Mouse (Mus musculus) lung, postnatal 14 days (tissue): ENCODE measurements around the gene Sptbn1.

Source experiments
- DNase-seq: peaks from one replicate; pipeline ENCODE4 v3.0.0; 2021

Gene Sptbn1

GRCm38 (mm10) chr11:30165861-30166550 is 102.0 kb downstream of the Sptbn1 start:
- peak; percentile 36 for DNase-seq

GRCm38 (mm10) chr11:30164515-30165214 is 103.3 kb downstream of the Sptbn1 start:
- no peak for DNase-seq

GRCm38 (mm10) chr11:30163870-30164269 is 104.1 kb downstream of the Sptbn1 start:
- no peak for DNase-seq

- DNase-seq = no peak
Observed at GRCm38 (mm10) chr11:30163081-30163480, 104.9 kb downstream of the Sptbn1 start.

- DNase-seq = no peak
Observed at GRCm38 (mm10) chr11:30161744-30162143, 106.2 kb downstream of the Sptbn1 start.

- DNase-seq = peak; percentile 77
Observed at GRCm38 (mm10) chr11:30161173-30161650, 106.8 kb downstream of the Sptbn1 start.

GRCm38 (mm10) chr11:30160625-30161172 is 107.3 kb downstream of the Sptbn1 start:
- DNase-seq = no peak

GRCm38 (mm10) chr11:30159545-30160255 is 108.3 kb downstream of the Sptbn1 start:
- DNase-seq = no peak

- DNase-seq = no peak
Observed at GRCm38 (mm10) chr11:30158028-30158700, 109.8 kb downstream of the Sptbn1 start.

GRCm38 (mm10) chr11:30155887-30156286 is 112.1 kb downstream of the Sptbn1 start:
- peak; percentile 19 for DNase-seq

GRCm38 (mm10) chr11:30154980-30155379 is 113.0 kb downstream of the Sptbn1 start:
- no peak for DNase-seq

- no peak for DNase-seq
Observed at GRCm38 (mm10) chr11:30148888-30149287, 119.1 kb downstream of the Sptbn1 start.

- no peak for DNase-seq
Observed at GRCm38 (mm10) chr11:30148378-30148777, 119.6 kb downstream of the Sptbn1 start.

- DNase-seq = no peak
Observed at GRCm38 (mm10) chr11:30147882-30148281, 120.1 kb downstream of the Sptbn1 start.

GRCm38 (mm10) chr11:30143090-30143489 is 124.9 kb downstream of the Sptbn1 start:
- no peak for DNase-seq

GRCm38 (mm10) chr11:30139165-30139826 is 128.7 kb downstream of the Sptbn1 start:
- DNase-seq = no peak

GRCm38 (mm10) chr11:30137081-30137480 is 130.9 kb downstream of the Sptbn1 start:
- DNase-seq = no peak

GRCm38 (mm10) chr11:30134058-30134457 is 133.9 kb downstream of the Sptbn1 start:
- DNase-seq = no peak

GRCm38 (mm10) chr11:30132581-30132980 is 135.4 kb downstream of the Sptbn1 start:
- DNase-seq = no peak

GRCm38 (mm10) chr11:30131640-30132039 is 136.3 kb downstream of the Sptbn1 start:
- no peak for DNase-seq

GRCm38 (mm10) chr11:30129339-30129738 is 138.6 kb downstream of the Sptbn1 start:
- no peak for DNase-seq

GRCm38 (mm10) chr11:30126840-30127239 is 141.1 kb downstream of the Sptbn1 start:
- no peak for DNase-seq
